Mouse (Mus musculus): ENCODE measurements at regions not wholly inside any gene's neighbourhood (a gene's known extent, or its start where the extent isn't known, plus 50 kb on each side); places are given as distances from the start of the nearest gene placed in this dataset.

DNA sequence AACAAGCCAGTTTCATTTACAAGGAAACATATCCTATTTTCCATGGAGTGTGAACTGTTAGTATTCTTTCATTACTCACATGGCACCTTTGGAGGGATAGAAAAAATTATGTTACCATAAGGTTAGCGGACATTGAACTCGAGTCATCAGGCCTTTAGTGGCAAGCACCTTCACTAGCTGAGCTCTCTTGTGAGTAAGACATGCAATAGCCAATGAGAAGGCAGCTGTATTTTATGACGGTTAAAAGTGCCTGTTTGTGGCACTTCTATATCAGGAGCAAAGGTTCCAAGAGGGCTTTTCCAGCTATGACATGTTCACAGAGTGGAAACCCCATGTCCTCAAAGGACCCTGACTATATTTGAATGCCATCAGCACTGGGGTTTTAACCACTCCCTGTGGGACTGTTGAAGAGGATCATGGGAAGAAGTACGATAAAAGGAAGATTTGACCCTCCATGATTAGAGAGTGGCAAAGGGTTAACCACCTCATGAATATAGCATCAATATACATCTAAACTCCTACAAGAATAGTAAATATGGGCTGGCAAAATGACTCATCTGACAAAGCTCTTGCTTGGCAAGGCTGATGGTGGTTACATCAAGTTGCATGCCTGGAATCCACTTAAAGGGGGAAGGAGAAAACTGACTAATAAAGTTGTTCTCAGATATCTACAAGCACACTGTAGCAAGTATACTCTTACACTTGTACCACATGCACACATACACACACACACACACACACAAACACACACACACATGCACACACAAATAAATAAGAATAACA is 60.3 kb upstream of the Ankrd50 start:
- no peak for DNase-seq (ENCODE audit: low spot score)
- Histone ChIP-seq H3K36me3 (ENCODE audit: control insufficient read depth, insufficient read depth, low read length) (no peaks in the 10 kb centered on the region), H3K9ac (ENCODE audit: low read depth, low read length) (no peak overlapping the region), H3K9me3 (ENCODE audit: control insufficient read depth, low read length) (no peaks in the 10 kb centered on the region), H3K4me2 (replicated peaks; ENCODE audit: low read depth, low read length) (no peak overlapping the region), H3K4me1 (replicated peaks; ENCODE audit: control insufficient read depth, insufficient read depth, low read length) (no peaks in the 10 kb centered on the region), H3K27ac (ENCODE audit: low read depth, low read length) (no peak overlapping the region), H3K27me3 (ENCODE audit: control insufficient read depth, insufficient read depth, low read length) (no peaks in the 10 kb centered on the region), H3K4me3 (ENCODE audit: low read depth, low read length) (no peak overlapping the region)
- 89% methylated on average over 4 of the region's 4 CpGs for WGBS
- no peak for ATAC-seq (ENCODE audit: low FRiP score)

DNA sequence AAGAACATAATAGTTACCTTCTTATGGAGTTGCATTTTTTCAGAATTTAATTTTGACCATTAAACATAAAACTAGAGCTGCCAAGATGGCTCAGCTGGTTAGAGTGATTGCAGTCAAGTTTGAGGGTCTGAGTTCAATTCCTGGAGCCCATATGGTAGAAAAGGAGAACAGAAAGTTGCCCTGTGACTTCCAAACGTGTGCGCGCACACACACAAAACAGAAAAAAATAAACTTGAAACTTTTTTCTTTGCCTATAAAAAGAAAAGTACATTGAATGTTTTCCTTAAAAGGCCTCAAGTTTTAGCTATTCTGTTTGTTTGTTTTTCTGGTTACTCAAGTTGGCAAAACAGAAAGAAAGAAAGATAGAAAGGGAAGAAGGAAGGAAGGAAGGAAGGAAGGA is 59.2 kb upstream of the Ankrd50 start:
- no peak overlapping the region for H3K27ac ChIP-seq (ENCODE audit: low read depth, low read length)
- no peaks in the 10 kb centered on the region for H3K36me3 ChIP-seq (ENCODE audit: control insufficient read depth, insufficient read depth, low read length)
- no peaks in the 10 kb centered on the region for H3K27me3 ChIP-seq (ENCODE audit: control insufficient read depth, insufficient read depth, low read length)
- no peaks in the 10 kb centered on the region for H3K4me1 ChIP-seq (replicated peaks; ENCODE audit: control insufficient read depth, insufficient read depth, low read length)
- no peak for ATAC-seq (ENCODE audit: low FRiP score)
- no peaks in the 10 kb centered on the region for H3K9me3 ChIP-seq (ENCODE audit: control insufficient read depth, low read length)
- WGBS = 92% methylated on average over 3 of the region's 3 CpGs
- H3K9ac ChIP-seq (ENCODE audit: low read depth, low read length) = no peak overlapping the region
- no peak overlapping the region for H3K4me3 ChIP-seq (ENCODE audit: low read depth, low read length)
- DNase-seq (ENCODE audit: low spot score) = no peak
- H3K4me2 ChIP-seq (replicated peaks; ENCODE audit: low read depth, low read length) = no peak overlapping the region

- Histone ChIP-seq H3K4me3 (ENCODE audit: low read depth, low read length) (no peak overlapping the region), H3K36me3 (ENCODE audit: control insufficient read depth, insufficient read depth, low read length) (no peaks in the 10 kb centered on the region), H3K27me3 (ENCODE audit: control insufficient read depth, insufficient read depth, low read length) (no peaks in the 10 kb centered on the region), H3K27ac (ENCODE audit: low read depth, low read length) (no peak overlapping the region), H3K9ac (ENCODE audit: low read depth, low read length) (no peak overlapping the region), H3K4me1 (replicated peaks; ENCODE audit: control insufficient read depth, insufficient read depth, low read length) (no peaks in the 10 kb centered on the region), H3K4me2 (replicated peaks; ENCODE audit: low read depth, low read length) (no peak overlapping the region), H3K9me3 (ENCODE audit: control insufficient read depth, low read length) (no peaks in the 10 kb centered on the region)
- 64% methylated on average over 3 of the region's 3 CpGs for WGBS
- ATAC-seq (ENCODE audit: low FRiP score) (no peak), DNase-seq (ENCODE audit: low spot score) (no peak)
Measured at GRCm38 (mm10) chr3:38541296-38541695, 56.7 kb upstream of the Ankrd50 start.

- H3K4me3 ChIP-seq (ENCODE audit: low read depth, low read length) = no peak overlapping the region
- no peak overlapping the region for H3K9ac ChIP-seq (ENCODE audit: low read depth, low read length)
- H3K36me3 ChIP-seq (ENCODE audit: control insufficient read depth, insufficient read depth, low read length) = no peaks in the 10 kb centered on the region
- no peaks in the 10 kb centered on the region for H3K9me3 ChIP-seq (ENCODE audit: control insufficient read depth, low read length)
- H3K4me2 ChIP-seq (replicated peaks; ENCODE audit: low read depth, low read length) = no peak overlapping the region
- DNase-seq (ENCODE audit: low spot score) = no peak
- no peaks in the 10 kb centered on the region for H3K27me3 ChIP-seq (ENCODE audit: control insufficient read depth, insufficient read depth, low read length)
- 88% methylated on average over 2 of the region's 2 CpGs for WGBS
- no peaks in the 10 kb centered on the region for H3K4me1 ChIP-seq (replicated peaks; ENCODE audit: control insufficient read depth, insufficient read depth, low read length)
- no peak for ATAC-seq (ENCODE audit: low FRiP score)
- no peak overlapping the region for H3K27ac ChIP-seq (ENCODE audit: low read depth, low read length)
Measured at GRCm38 (mm10) chr3:38538309-38538708, 53.7 kb upstream of the Ankrd50 start.

- H3K4me2 ChIP-seq (replicated peaks; ENCODE audit: low read depth, low read length) = no peak overlapping the region
- H3K9me3 ChIP-seq (ENCODE audit: control insufficient read depth, low read length) = no peaks in the 10 kb centered on the region
- H3K27me3 ChIP-seq (ENCODE audit: control insufficient read depth, insufficient read depth, low read length) = no peaks in the 10 kb centered on the region
- DNase-seq (ENCODE audit: low spot score) (no peak), ATAC-seq (ENCODE audit: low FRiP score) (no peak)
- H3K9ac ChIP-seq (ENCODE audit: low read depth, low read length) = no peak overlapping the region
- no peaks in the 10 kb centered on the region for H3K4me1 ChIP-seq (replicated peaks; ENCODE audit: control insufficient read depth, insufficient read depth, low read length)
- no peak overlapping the region for H3K4me3 ChIP-seq (ENCODE audit: low read depth, low read length)
- H3K27ac ChIP-seq (ENCODE audit: low read depth, low read length) = no peak overlapping the region
- H3K36me3 ChIP-seq (ENCODE audit: control insufficient read depth, insufficient read depth, low read length) = no peaks in the 10 kb centered on the region
Measured at GRCm38 (mm10) chr3:38537770-38538169, 53.1 kb upstream of the Ankrd50 start.

All from hindbrain, embryonic 11.5 days (tissue).